Mouse (Mus musculus) heart, postnatal 10 days (tissue): ENCODE results near the gene Elmo2. TPM values are rescaled to one million over a fixed set of nuclear protein-coding genes. Genes with fewer than 3 reads are reported as not detected.

ENCODE experiments used
- DNase-seq, 2 experiments: peaks; one replicate each; pipeline ENCODE4 v3.0.0; 2021
- intact Hi-C: fragments of 180-260 bp; cut with DNase I; formaldehyde crosslinking; loops from one replicate; pipeline ENCODE4 v1.15.1; 2025
- total RNA-seq, 2 experiments: library from RNA; stranded (reverse); gene quantifications; 2 replicates each; pipeline ENCODE4 v1.2.3; 2021

The Elmo2 gene
- total RNA-seq, 2 experiments from 2014 or later: 26.0 to 26.5 TPM

DNA sequence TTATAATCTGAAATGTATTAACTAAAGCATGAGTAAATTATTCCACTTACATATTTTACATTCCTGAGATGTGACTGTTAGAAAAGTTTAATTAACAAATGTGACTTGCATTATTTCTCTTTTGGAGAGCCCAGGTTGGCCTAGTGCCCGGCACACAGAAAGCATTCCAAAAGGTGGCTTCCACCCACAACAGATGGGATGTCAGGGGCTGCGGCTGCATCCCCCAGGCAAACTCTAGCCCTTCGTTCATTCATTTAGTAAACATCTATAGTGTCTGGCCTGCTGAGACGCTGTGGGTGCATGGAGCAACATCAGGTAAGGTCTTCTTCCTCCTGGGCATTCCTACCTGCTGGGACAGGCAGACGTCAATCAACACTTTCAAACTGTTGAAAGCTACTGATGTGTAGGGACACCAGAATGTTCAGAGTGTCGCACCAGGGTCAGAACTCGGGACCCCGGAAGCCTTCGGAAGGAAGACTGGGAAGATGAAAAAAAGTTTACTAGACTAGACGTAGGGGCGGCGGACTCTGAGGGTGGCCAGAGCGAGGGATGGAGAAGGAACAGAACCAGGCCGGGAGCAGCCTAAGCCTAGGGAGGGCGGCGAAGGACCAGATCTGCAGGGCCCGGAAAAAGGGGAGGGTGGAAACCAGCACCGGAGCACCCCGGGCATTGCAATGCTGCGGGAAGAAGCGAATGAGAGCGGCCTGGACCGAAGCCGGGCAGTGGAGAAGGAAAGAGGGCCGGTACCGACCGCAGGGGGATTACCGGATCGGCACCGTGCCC lies 567 bp downstream of the Elmo2 start:
- intact Hi-C loops: no loop called here
- DNase-seq: peak in 1 of 2 experiments; percentile 25

DNA sequence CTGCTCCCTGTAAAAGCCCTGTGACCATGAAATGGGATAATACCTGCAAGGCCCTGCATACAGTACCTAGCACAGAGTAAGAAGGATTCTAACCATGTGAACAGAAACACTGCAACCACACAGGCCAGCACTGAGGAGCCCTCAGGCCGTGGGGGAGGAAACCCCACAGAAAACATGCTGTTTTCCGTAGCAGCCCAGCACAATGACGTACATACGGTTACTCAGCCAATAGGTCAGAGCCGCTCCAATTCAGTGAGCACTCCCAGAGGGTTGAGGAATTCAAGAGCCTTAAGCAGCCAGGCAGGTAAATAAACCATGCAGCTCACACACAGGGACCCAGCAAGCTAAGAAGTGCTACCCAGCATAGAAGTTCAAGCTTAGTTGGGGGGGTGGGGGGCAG lies 2.4 kb downstream of the Elmo2 start:
- intact Hi-C loops: no loop called here
- peak in 1 of 2 experiments; percentile 20 for DNase-seq

DNA sequence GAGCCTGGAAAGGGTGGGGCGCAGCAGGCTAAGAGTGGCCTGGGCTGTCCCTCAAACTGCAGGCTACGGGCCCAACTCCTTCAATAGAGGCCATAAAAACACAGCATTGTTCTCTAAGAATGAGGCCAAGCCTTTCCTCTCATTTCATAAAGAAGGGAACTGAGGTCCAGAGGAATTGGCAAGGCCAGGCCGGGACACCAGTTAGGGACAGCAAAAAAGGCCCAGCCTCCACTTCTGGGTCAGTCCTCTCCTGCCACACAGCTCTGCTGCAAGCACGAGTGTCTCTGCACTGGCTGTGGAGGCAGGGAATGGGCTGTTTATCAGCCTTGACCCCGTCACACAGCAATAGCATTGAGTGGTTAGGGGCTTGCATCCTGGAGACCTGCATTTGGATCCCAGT lies 2.8 kb downstream of the Elmo2 start:
- intact Hi-C loops: no loop called here
- DNase-seq: no peak

DNA sequence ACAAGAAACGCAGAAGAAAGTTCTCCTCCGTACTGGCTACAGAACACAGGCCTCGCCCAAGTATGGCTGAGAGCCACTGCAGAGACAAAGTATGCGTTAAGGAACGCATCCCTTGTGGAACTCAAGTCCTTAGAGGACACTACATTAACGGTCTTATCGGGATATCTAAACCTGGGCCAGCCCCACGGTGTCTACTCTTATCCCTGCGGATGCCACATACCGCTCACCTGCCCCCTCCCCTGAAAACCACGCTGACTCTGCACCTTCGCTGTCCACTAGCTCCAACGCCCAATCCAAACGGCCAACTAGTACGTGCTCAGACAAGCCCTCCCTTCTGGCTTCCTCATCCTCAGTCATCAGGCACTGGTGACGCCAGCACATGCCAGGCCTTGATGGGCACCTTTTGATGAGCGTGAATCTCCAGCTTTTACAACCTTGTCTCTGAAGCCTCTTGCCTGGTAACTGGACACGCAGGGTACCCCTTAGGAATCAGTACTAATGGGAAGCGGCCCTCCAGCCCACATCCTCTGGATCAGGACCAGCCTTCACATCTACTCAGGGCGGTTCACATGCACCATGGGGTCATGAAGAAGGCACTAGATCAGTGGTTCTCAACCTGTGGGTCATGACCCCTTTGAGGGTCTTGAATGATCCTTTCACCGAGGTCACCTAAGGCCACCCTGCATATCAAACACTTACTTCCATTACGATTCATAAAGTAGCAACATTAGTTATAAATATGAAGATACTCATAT lies 4.1 kb downstream of the Elmo2 start:
- intact Hi-C loops: loop anchor here (2.0 kb wide), 1 partner anchor 33 kb away; no protein-coding TSS in a partner anchor
- no peak for DNase-seq

DNA sequence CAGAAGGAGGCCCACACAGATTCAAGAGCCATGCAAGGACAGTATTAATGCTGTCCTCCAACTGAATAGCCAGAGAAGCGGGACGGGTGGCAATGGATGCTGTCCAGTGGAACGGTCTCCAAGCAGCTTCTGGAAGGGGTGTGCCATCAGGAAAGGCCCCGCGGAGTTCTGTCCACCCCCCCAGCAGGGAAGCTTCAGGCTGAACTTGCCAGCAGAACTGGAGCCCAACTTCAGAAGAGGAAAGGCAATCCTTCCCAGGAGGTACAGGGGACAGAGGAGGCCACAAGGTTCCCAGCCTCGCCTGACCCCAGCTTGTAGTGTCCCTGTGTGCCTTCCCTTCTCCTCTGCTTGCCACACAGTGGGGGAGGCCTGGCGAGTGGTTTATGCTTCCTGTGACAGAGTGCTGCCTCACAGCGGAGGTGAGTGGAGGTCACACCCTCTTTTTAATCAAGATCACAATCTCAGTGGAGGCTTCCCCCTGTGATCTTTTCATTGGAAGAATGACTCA lies 4.8 kb downstream of the Elmo2 start:
- intact Hi-C loops: loop anchor here (2.0 kb wide), 1 partner anchor 33 kb away; no protein-coding TSS in a partner anchor
- peak; percentile 30 to 45 for DNase-seq

DNA sequence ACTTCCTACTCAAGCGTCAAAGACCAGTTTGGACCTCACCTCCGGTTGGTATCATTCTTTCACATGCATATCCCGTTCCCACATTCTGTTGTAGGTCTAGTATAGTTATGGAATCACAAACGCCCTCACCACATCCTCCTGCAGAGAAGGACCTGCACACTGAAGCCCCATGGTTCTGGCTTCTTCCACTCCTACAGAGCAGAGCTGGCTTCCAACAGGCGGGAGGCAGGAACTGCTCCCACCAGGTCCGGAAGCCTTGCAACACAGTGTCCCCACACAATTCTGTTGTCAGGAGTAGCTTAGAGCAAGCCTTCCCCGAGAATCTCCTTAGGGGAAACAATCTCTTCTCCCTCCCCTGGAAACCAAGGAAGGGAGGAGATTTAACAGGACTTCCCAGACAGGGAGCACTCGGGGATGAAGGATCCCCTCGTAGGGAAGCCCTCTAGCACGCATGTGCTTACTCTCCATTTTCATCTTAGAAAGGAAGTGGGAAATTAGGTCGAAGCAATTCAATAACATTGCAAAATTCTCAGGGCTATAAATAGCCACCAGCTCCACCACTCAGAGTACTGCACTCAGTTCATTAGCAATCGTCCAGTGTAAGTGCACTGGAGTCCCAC lies 5.6 kb downstream of the Elmo2 start:
- peak; percentile 68 to 70 for DNase-seq
- intact Hi-C loops: loop anchor here (2.0 kb wide), 1 partner anchor 32 kb away; no protein-coding TSS in a partner anchor

DNA sequence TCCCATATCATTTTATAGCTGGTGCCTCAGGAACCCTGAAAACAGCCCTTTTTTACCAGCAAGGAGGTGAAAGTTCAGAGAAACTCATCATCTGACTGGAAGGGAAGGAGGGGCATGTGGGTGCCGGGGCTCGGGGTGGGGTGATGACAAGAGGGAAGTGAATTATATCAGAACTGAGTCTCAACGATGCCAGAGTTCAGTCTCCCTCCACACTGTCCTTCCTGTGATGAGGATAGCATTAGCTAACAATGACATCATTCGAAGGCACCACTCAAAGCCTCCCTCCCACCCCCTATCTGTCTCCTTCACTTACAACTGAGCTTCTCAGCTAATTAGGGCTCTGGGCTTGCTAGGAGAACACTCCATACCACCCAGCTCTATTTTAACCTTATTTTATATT lies 6.8 kb downstream of the Elmo2 start:
- DNase-seq: no peak
- intact Hi-C loops: no loop called here

DNA sequence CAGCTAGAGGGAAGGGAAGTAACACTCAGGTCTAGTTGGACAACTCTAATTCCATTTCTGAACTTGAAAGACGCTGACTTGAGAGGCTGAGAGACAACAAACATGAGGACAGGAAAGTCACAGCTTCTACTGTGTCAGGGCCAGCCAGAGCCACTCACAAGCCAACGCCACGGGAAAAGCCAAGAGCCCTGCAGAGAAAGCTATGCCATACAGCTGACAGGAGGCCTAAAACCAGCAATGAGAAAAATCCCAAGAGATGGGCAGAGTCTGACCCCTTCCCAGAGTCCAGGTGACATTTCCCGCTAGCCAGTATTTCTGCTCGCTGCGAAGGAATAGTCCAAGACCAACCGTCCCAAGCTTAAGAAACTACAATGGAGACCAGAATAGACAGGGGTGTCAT lies 7.3 kb downstream of the Elmo2 start:
- intact Hi-C loops: no loop called here

DNA sequence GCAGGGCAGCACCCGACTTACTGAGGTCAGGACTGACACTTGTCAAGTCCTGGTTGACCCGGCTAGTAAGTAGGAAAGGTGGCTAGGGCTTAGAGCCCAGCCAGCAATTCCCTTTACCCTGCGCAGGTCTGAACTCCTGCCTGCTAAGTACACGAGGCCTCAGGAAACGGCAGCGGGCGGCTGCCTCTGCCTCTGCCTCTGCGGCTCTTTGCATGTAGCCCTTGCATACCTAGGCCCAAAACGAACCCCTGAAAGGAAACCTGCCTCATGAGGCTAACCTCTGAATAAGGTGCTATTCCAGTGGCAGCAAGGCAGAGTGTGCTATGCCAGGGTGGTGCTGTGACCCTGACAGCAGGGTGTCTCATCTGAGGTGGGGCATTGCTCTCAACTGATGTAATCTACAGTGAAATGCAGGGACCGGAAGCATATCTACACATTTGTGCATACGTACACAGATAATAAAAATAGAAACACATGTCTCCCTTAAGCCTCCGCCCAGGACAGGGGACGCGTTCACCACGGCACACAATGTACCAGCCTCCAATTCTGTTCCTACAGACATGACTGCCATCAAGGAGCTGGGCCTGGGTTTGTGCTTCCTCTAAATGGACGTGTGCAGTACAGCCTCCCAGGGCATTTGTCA lies 8.5 kb downstream of the Elmo2 start:
- DNase-seq: no peak
- intact Hi-C loops: no loop called here

More for the DNA sequence above, 7.3 kb downstream of the Elmo2 start:
- DNase-seq: no peak

DNA sequence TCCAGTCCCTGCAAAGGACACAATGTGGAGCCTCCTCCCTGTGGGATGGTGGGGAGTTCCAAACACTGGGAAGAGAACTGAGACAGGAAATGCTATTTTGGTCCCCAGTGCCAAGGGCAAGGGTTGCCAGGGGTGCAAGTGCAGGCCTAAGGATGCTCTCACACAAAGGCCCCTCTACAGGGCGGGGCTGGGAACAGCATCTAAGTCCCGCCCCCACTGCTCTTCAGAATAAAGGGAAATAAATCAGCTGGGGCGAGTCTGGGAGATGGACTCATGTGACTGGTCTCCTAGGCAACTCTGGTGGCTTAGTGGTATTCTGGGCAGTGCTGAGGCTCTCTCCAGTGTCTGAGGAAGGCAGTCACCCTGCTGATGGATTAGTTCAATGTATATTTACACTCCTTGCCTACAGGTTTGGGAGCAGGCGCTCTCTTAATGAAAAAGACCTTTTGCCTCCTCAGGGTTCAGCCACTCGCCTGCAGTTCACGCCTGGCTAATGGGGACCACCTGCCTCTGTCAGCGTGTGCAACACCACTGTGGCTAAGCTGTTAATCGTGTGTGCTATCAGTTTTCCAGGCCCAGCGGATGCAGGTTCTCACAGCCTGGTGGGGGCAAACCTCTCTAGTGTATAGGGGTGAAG lies 9.3 kb downstream of the Elmo2 start:
- peak; percentile 67 to 68 for DNase-seq
- intact Hi-C loops: no loop called here

DNA sequence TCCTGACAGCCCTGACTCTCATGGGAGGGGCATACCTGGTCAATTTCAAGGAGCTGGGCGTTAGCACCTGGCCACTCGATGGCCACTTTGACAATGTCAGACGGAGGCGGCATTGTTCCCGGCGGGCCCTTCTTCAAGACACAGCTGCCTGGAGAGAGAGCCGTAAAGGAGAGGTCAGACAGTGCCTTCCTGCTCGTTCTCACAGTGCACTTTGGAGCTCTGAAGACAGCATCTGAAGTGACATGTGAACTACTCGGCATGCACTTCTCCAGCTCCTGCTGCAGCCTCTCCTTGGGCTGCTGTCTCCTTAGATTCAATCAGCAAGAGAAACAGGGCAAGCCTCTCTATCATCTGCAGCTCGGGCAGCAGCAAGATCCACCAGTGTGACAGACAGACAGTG lies 10.1 kb downstream of the Elmo2 start:
- DNase-seq: no peak
- intact Hi-C loops: no loop called here

DNA sequence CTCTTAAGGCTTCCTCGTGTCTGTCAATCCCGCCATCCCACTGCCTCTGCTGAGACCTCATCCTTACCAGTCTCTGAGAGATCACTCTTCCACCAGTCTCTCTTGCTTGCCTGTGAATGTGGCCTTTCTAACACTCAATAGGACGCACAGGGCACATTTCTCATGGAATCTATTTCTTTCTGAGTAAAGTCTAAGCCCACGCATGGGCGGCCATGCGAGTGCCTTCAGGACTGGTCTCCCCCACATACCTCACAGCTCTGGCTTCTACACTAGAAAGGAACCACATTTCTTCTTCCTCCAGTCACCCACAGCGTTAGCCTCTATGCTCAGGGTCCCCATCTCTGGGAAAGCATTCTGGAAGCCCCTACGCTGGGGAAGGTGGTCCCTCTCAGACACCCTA lies 12.1 kb downstream of the Elmo2 start:
- intact Hi-C loops: no loop called here
- no peak for DNase-seq

DNA sequence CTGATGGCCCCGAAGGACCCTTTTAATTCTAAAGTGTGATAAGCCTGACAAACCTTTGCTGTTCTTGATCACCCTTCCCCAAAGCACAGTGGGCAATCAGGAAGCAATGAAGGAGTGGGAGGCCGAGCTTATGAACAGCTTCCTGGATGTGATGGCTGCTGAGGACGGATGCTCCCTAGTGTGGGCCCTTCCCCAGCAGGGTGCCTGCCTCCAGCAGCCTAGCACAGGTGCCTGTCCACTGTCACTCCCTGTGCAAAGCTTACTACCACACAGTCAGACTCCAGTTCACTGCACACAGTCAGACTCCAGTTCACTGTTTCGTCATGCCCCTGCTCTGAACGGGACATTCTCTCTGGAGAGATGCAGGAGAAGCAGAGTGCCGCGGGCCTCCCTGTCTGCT lies 13.9 kb downstream of the Elmo2 start:
- intact Hi-C loops: no loop called here

DNA sequence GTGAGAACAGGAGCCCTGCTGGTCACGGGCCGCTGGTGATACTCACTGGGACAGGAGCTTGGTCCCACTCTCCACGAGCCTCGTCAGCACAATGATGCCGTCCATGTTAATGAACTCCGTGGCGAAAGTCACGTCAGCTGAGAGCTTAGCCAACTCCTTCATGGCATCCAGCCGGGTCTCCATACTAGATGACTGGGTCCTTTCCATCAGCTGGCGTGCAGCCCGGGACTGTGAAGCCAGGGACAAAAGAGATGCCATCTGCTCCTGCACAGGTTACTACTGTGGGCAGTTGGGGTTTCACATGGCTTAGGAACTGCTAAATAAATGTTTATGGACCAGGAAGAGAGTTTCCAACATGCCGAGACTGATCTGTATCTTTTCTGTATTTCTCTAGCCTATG lies 14.7 kb downstream of the Elmo2 start:
- intact Hi-C loops: no loop called here
- no peak for DNase-seq

More for the DNA sequence above, 13.9 kb downstream of the Elmo2 start:
- no peak for DNase-seq

DNA sequence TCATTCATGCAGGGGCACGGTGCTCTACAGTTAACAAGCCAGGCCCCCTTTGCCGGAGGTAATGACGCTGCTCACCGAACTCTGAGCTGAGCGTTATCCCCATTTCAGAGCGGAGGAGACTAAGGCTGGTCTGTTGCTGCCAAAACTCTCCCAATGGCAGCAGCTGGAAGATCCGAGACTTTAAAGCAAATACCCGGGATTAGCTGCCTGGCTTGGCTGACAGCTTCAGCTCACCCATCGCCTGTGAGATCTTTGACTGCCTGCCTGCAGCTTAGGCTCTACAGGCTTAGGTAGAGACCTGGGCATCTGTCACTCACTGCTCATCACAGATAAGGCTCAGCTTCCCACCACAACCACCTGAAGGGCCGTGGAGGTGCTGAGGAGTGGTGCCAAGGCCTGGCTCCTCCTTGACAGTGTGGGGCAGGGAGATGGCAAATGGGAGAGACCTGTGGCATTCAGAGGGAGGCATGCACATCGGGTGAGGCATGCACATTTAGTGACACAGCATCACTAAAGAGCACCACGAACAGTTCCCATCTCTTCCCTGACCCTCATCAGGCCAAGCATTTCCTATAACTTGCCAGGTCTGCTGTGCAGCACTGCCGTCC lies 15.4 kb downstream of the Elmo2 start:
- DNase-seq: no peak
- intact Hi-C loops: no loop called here

DNA sequence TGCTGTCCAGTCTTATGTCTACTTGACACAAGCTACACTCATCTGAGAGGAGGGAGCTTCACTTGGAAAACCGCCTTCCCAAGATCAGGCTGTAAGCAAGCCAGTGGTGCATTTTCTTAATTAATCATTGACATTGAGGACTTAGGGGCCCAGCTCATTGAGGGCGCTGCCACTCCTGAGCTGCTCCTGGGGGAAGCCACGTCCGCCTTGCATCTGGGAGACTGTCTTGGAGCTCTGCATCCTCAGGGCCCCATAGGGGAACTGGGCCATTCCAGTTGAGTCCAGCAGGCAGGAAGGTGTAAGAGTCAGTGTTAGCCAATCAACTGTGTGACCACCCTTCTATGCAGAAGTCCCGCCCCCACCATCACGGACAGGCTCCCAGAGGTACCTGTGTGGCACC lies 18.5 kb downstream of the Elmo2 start:
- no peak for DNase-seq
- intact Hi-C loops: no loop called here

DNA sequence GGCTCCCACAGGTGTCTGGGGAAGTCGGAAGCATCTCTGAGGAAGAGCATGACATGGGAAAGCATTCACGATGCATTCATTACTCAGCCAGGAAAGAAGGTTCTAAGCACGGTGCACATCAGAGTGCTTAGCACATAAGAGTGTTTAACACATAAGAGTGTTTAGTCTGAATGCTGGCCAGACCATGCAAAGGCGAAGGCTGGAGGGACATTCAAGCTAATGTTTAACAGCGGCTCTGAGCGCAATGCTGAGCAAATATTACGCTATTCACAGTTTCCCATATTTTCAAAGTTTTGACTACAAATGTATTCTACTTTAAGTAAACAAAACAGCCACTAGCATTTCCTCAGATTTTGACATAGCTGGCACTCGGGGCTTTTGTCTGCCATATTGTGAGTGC lies 20.8 kb downstream of the Elmo2 start:
- no peak for DNase-seq
- intact Hi-C loops: no loop called here

DNA sequence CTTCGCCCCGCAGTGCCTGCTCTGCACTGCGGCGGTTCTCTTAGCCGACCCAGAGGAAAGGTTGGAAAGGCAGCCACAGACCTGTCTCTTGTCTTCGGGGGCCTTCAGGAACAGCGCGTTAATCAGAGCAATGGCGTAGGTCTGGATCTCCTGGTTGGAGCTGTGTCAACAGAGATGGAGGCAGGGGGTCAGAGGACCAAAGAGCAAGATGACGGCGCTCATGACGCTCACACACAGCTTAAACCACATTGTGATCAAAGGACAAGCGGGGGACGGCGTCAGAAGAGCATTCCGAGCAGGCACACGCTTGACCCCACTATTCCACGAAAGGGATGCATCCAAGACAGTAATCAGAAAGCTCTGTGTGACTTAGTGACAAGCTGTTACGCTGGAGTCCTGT lies 21.5 kb downstream of the Elmo2 start:
- DNase-seq: no peak
- intact Hi-C loops: no loop called here

DNA sequence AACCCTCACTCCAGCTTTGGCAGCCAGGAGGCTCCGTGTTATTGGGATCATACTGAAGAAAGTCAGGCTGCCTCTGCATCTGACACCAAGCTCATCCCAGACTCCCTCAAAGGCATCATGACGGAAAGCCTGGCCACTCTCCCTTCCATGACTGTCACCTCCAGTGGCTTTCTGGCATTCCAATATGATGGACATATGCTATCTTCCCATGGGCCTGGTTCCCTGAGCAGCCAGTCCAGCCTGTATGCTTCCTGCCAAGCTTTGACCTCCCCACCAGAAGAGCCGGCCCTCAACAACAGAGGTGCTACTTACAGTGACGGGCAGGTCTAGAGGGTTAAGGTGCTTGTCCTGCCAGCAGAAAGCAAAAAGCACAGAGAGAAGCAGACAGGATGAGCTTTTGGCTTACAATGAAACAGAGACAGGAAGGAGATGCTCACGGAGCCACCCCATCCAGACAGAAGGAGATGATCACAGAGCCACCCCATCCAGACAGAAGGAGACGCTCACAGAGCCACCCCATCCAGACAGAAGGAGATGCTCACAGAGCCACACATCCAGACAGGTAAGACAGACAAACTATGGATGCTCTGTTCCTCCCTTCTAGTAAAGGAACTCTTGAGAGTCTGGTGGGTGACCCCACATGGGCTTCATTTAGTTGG lies 22.8 kb downstream of the Elmo2 start:
- intact Hi-C loops: no loop called here
- DNase-seq: no peak
